In the genomic region with DNA sequence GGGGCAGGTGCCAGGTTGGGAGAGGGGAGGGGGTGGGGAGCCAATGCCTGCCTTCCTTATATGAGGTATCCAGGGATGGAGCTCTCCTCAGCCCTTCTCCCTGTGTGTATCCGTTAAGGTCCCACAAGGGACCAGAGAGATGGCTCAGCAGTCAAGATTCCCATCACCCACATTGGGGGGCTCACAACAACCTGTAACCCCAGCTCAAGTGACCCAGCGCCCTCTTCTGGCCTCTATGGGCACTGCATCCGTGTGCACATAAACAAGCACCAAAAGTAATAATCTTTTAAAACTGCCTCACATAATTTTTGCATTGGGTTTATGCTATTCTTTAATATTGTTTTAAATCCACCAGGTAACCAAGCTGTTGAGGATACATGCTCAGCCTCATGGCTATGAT, we compare ENCODE assay signal across 13 mouse cellular contexts. TPM values are rescaled to one million over a fixed set of nuclear protein-coding genes. Genes with fewer than 3 reads are reported as not detected.
DNase-seq lines count a peak whose midpoint lies in the region; ATAC-seq and TF ChIP-seq lines count a peak whose summit lies in the region.
"Had no signal": no experiment of that assay in that cellular context is flagged by ENCODE, and none has a peak within 500 bp of the region (broad histone marks: within the 10 kb centered on the region; RNA-seq: fewer than 3 reads in every experiment).

No protein-coding gene starts in this region.

- H3K4me1 ChIP-seq in E14TG2a.4 (replicated peaks; ENCODE audit: low read depth, low read length) = peaks cover 24% of the 10 kb centered on the region
- H3K4me1 ChIP-seq: forebrain, embryonic 15.5 days had no signal

- TF ChIP-seq CTCF in left cerebral cortex, adult 2 months (IDR thresholded peaks at IDR 0.05) = peak; percentile 32
- TF ChIP-seq CTCF in E14TG2a.4 (conservative IDR thresholded peaks at IDR 0.05; ENCODE audit: low read length) = peak; percentile 92

- H3K36me3 ChIP-seq in E14TG2a.4 (ENCODE audit: insufficient read depth, low read length) = peaks cover 27% of the 10 kb centered on the region

- DNase-seq in left cerebral cortex, adult 2 months (ENCODE audit: extremely low spot score in 1 of 2, low spot score in 2 of 2) = no peak
- no peak for DNase-seq in left cerebral cortex, adult 9 months (ENCODE audit: low spot score in 2 of 2)
- peak; percentile 10 to 17 for DNase-seq in B cell, adult 2 months
- no peak for DNase-seq in left cerebral cortex, postnatal 36 days (ENCODE audit: low spot score in 2 of 2)
- no peak for DNase-seq in left cerebral cortex, postnatal 4 days
- DNase-seq: adrenal gland, adult 8-10 months; kidney, postnatal 14 days; thymus, postnatal 36 days had no signal

- H3K9me3 ChIP-seq in E14TG2a.4 (ENCODE audit: low read length) = no peaks in the 10 kb centered on the region
- H3K9me3 ChIP-seq: forebrain, embryonic 15.5 days had no signal

- intact Hi-C loops in left cerebral cortex, adult 2 months (cut with DNase I) = no loop called here
- intact Hi-C loops in left cerebral cortex, postnatal 36 days (cut with DNase I) = no loop called here
- intact Hi-C loops in left cerebral cortex, postnatal 4 days (cut with DNase I) = no loop called here

- 0 out of 2 replicates have a peak, but pooled peaks have one; percentile 48 for ATAC-seq in erythroblast, adult 5-6 weeks (replicated peaks; ENCODE audit: low FRiP score, poor library complexity, severe bottlenecking)
- ATAC-seq: forebrain, embryonic 15.5 days; hindbrain, embryonic 16.5 days; Patski had no signal

- H3K4me3 ChIP-seq in left cerebral cortex, adult 2 months = no peak overlapping the region
- no peak overlapping the region for H3K4me3 ChIP-seq in E14TG2a.4 (replicated peaks; ENCODE audit: low read length)
- H3K4me3 ChIP-seq: forebrain, embryonic 15.5 days had no signal

- H3K27ac ChIP-seq in left cerebral cortex, adult 2 months = no peak overlapping the region
- H3K27ac ChIP-seq: forebrain, embryonic 15.5 days had no signal

- peaks cover 15% of the 10 kb centered on the region for H3K27me3 ChIP-seq in E14TG2a.4 (ENCODE audit: insufficient read depth, low read length)
- H3K27me3 ChIP-seq: forebrain, embryonic 15.5 days; Patski had no signal

RNA-seq across cellular contexts. Expression of a gene that starts 25.8 kb away (rescaled TPM):
- 10 to 100 TPM; 10.3 to 13.4 TPM for total RNA-seq in left cerebral cortex, adult 2 months (2021)
- 0.77 TPM in 1 of 2 replicates, not detected in the other for total RNA-seq in erythroblast, adult 5-6 weeks (2015; ENCODE audit: low replicate concordance)
- total RNA-seq in erythroblast, adult 5-6 weeks (2017; ENCODE audit: low replicate concordance) = not detected in 2 replicates
- total RNA-seq in left cerebral cortex, postnatal 36 days (2021) = 10 to 100 TPM in 1 of 2 experiments, 1 to 10 TPM in 1; 9.3 to 11.3 TPM
- total RNA-seq in left cerebral cortex, postnatal 4 days (2021) = 10 to 100 TPM in 1 of 2 experiments, 1 to 10 TPM in 1; 9.4 to 10.1 TPM

Comparison
In these comparisons a context has a peak if more than half of its experiments do, and no peak if none do; other contexts are left out.
1. DNase-seq: peak in B cell, adult 2 months (2 of 2); none in left cerebral cortex, adult 2 months (0 of 2), left cerebral cortex, adult 9 months (0 of 2), left cerebral cortex, postnatal 36 days (0 of 2) and left cerebral cortex, postnatal 4 days (single experiment).
2. RNA of a gene that starts 25.8 kb away (total RNA-seq): 10.3 to 13.4 TPM in left cerebral cortex, adult 2 months, 9.3 to 11.3 TPM in left cerebral cortex, postnatal 36 days and 9.4 to 10.1 TPM in left cerebral cortex, postnatal 4 days; 0.77 TPM in erythroblast, adult 5-6 weeks; every median in the first group is over 4 times any median in the second.